Mouse (Mus musculus) heart, embryonic 12.5 days (tissue): Measurements from ENCODE around the gene Fads6. TPM values are rescaled to one million over a fixed set of nuclear protein-coding genes. Genes with fewer than 3 reads are reported as not detected.
A peak's percentile ranks its signal among the peaks of the same experiment; 100 is the strongest.

Source experiments
- ATAC-seq: fragments of 200-750 bp; cut with Nextera tagmentation; 2 replicates; pipeline ENCODE4 v1.8.0; 2017; ENCODE audit warnings: moderate TSS enrichment, moderate library complexity; ENCODE audit not compliant: insufficient number of reproducible peaks, low FRiP score
- H3K27ac ChIP-seq: fragments of 300-500 bp; sonication (generic); 2 replicates; pipeline ENCODE4 v1.5.1; 2016; ENCODE audit warnings: mild to moderate bottlenecking, moderate library complexity; ENCODE audit not compliant: poor library complexity, severe bottlenecking
- H3K27me3 ChIP-seq: fragments of 300-500 bp; sonication (generic); replicated peaks from 2 replicates; pipeline ENCODE4 v1.6.1; 2016; ENCODE audit warnings: mild to moderate bottlenecking, moderate library complexity
- H3K36me3 ChIP-seq: fragments of 300-500 bp; sonication (generic); 2 replicates; pipeline ENCODE4 v1.6.1; 2016; ENCODE audit warnings: mild to moderate bottlenecking, moderate library complexity
- H3K4me1 ChIP-seq: fragments of 300-500 bp; sonication (generic); replicated peaks from 2 replicates; pipeline ENCODE4 v1.6.1; 2016; ENCODE audit warnings: mild to moderate bottlenecking
- H3K4me2 ChIP-seq: fragments of 300-500 bp; sonication (generic); 2 replicates; pipeline ENCODE4 v1.6.1; 2016; ENCODE audit warnings: mild to moderate bottlenecking, moderate library complexity
- H3K4me3 ChIP-seq: fragments of 300-500 bp; sonication (generic); 2 replicates; pipeline ENCODE4 v1.5.1; 2016; ENCODE audit warnings: mild to moderate bottlenecking
- H3K9ac ChIP-seq: fragments of 300-500 bp; sonication (generic); 2 replicates; pipeline ENCODE4 v1.6.1; 2016; ENCODE audit warnings: mild to moderate bottlenecking, moderate library complexity
- H3K9me3 ChIP-seq: fragments of 300-500 bp; sonication (generic); replicated peaks from 2 replicates; pipeline ENCODE4 v1.6.1; 2016; ENCODE audit warnings: mild to moderate bottlenecking, moderate library complexity
- WGBS: fragments of 180-500 bp; shearing (Covaris S2); methylation state at CpG from one replicate; pipeline ENCODE4 v1.1.7; 2016; 5-methylcytosine and 5-hydroxymethylcytosine counted together
- polyA plus RNA-seq: library from polyadenylated mRNA; unstranded; fragments of >200 nt; fragmentation: Nextera tagmentation; extraction: Ambion mirVana; gene quantifications from 2 replicates; pipeline ENCODE4 v1.2.1, GENCODE M21; 2016

The Fads6 gene
- polyA plus RNA-seq, 1 experiment from 2014 or later, result 0.51 TPM

DNA sequence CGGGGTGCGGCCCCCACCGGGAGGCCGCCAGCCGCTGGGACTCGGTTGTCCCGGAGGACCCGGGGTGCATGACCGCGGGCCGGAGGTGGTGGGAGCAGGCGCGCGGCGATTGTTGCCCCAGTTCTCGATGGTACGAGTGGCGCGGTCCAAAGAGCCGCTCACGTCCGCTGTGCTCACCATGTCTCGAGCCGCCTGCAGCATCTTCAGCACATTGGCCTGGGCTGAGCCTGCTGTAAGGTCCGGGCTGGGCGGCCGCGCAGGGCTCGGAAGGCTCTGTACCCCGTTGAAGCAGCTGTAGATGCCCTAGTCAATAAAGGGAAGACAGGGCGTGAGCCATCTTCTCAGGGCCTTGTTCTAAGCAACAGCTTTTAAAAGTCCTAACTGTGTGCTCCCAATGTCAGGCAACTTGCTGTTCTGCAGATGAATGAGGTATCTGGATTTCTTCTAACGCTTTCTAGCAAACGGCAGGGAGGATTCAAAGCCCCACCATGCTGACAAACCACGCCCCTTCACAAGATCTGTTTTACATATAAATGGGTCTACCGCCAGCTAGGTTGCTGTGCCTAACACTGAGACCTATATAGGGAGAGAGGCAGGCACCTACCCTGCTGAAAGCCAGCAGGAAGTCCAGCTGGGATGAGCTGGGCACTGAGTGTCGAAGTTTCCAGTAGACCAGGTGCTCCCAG, 46.9 kb downstream of the Fads6 start:
- ATAC-seq, result no peak
- 2% methylated on average over 36 of the region's 36 CpGs for WGBS

DNA sequence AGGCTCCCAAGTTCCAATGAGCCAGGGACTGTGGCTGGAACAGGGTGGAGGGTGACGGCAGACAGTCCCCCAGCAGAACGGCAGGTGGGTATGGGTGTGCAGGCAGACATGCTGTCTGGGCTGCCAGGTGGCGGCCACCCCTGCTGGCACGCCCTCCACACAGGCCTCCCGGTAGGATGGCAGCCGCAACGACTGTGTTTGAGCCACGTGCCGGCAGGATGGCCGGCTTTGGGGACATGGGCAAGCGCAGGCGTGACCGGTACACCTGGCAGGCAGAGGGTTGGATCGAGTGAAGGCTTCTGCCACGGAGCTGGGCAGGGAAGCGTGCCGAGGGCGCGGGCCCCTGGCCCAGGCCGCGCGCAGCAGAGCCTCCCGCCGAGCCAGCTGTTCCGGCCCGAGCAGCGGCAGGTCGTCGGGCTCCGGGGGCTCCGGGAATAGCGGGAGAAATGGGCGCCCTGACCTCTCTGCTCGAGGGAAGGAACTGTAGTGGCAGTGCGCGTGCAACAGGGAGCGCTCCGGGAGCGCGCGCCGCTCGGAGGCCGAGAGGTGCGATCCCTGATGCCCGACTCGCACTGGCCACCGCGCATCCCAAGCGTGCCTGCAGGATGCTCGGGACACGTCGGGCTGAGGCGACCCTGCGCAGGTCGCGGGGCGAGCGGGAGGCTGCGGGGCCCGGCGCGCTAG, 47.6 kb downstream of the Fads6 start:
- H3K4me1 ChIP-seq, result peaks cover 26% of the 10 kb centered on the region
- H3K36me3 ChIP-seq, result peaks cover 6% of the 10 kb centered on the region; the same call in 1 of the 2 replicates
- H3K27me3 ChIP-seq, result peaks cover 100% of the 10 kb centered on the region
- peak overlapping the region; percentile 84 for H3K4me2 ChIP-seq
- H3K27ac ChIP-seq, result no peak overlapping the region
- ATAC-seq, result 0 out of 2 replicates have a peak, but pooled peaks have one; percentile 23
- 2% methylated on average over 62 of the region's 63 CpGs for WGBS
- peak overlapping the region; percentile 51 for H3K4me3 ChIP-seq
- H3K9ac ChIP-seq, result peak overlapping the region; percentile 25
- no peaks in the 10 kb centered on the region for H3K9me3 ChIP-seq

More for the DNA sequence above, 46.9 kb downstream of the Fads6 start:
- Histone ChIP-seq H3K36me3 (no peaks in the 10 kb centered on the region), H3K27ac (no peak overlapping the region), H3K4me3 (peak overlapping the region; percentile 51), H3K27me3 (peaks cover 100% of the 10 kb centered on the region), H3K9ac (peak overlapping the region; percentile 25), H3K4me1 (peaks cover 26% of the 10 kb centered on the region), H3K9me3 (no peaks in the 10 kb centered on the region), H3K4me2 (peak overlapping the region; percentile 84)

- Histone ChIP-seq H3K9ac (no peak overlapping the region), H3K9me3 (no peaks in the 10 kb centered on the region), H3K27ac (no peak overlapping the region), H3K4me2 (no peak overlapping the region; the same call in 1 of the 2 replicates), H3K36me3 (peaks cover 19% of the 10 kb centered on the region), H3K4me1 (peaks cover 35% of the 10 kb centered on the region), H3K4me3 (no peak overlapping the region), H3K27me3 (peaks cover 91% of the 10 kb centered on the region)
- no peak for ATAC-seq
- 59% methylated on average over 6 of the region's 6 CpGs for WGBS
These were observed 49.5 kb downstream of the Fads6 start for GRCm38 (mm10) chr11:115247945-115248344.

- Histone ChIP-seq H3K36me3 (peaks cover 19% of the 10 kb centered on the region), H3K27me3 (peaks cover 89% of the 10 kb centered on the region), H3K4me2 (no peak overlapping the region), H3K27ac (no peak overlapping the region), H3K9ac (no peak overlapping the region), H3K4me3 (no peak overlapping the region), H3K4me1 (peaks cover 37% of the 10 kb centered on the region), H3K9me3 (no peaks in the 10 kb centered on the region)
- no peak for ATAC-seq
- WGBS, result 20% methylated on average over 3 of the region's 3 CpGs
These were observed 50.2 kb downstream of the Fads6 start for GRCm38 (mm10) chr11:115247240-115247639.

GRCm38 (mm10) chr11:115246386-115246785, 51.1 kb downstream of the Fads6 start:
- H3K27ac ChIP-seq, result no peak overlapping the region
- H3K27me3 ChIP-seq, result peaks cover 81% of the 10 kb centered on the region
- peaks cover 37% of the 10 kb centered on the region for H3K4me1 ChIP-seq
- H3K9ac ChIP-seq, result no peak overlapping the region
- H3K36me3 ChIP-seq, result peaks cover 19% of the 10 kb centered on the region
- H3K4me2 ChIP-seq, result no peak overlapping the region
- ATAC-seq, result no peak
- WGBS, result 69% methylated on average over 8 of the region's 8 CpGs
- no peaks in the 10 kb centered on the region for H3K9me3 ChIP-seq
- no peak overlapping the region for H3K4me3 ChIP-seq

DNA sequence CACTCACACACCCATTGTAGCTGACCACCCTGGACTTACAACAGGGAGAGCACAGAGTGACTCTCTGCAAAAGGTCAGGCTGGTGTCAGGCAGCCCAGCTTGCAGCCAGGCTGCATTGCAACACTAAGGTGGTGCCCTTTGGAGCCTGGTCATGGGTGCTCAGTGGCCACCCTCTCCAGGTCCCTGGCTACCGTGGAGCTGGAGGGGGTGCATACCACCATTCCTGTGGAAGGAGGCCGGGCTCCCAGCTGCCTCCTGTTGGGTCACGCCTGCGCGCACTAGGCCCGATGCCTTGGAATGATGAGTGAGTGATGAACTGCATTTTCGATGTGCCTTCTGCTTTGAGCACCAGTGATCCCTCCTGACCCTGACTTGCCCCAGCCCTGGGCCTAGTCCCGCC, 52.6 kb downstream of the Fads6 start:
- H3K9ac ChIP-seq, result no peak overlapping the region
- ATAC-seq, result no peak
- no peak overlapping the region for H3K4me3 ChIP-seq
- peaks cover 65% of the 10 kb centered on the region for H3K27me3 ChIP-seq
- peaks cover 19% of the 10 kb centered on the region for H3K36me3 ChIP-seq
- H3K9me3 ChIP-seq, result no peaks in the 10 kb centered on the region
- H3K4me1 ChIP-seq, result peaks cover 30% of the 10 kb centered on the region
- H3K4me2 ChIP-seq, result no peak overlapping the region
- no peak overlapping the region for H3K27ac ChIP-seq
- 79% methylated on average over 8 of the region's 8 CpGs for WGBS

- peaks cover 60% of the 10 kb centered on the region for H3K27me3 ChIP-seq
- peaks cover 28% of the 10 kb centered on the region for H3K4me1 ChIP-seq
- H3K4me3 ChIP-seq, result no peak overlapping the region
- H3K27ac ChIP-seq, result no peak overlapping the region
- H3K4me2 ChIP-seq, result no peak overlapping the region
- peaks cover 19% of the 10 kb centered on the region for H3K36me3 ChIP-seq
- 77% methylated on average over 12 of the region's 12 CpGs for WGBS
- no peaks in the 10 kb centered on the region for H3K9me3 ChIP-seq
- ATAC-seq, result no peak
- H3K9ac ChIP-seq, result no peak overlapping the region
These were observed 53.7 kb downstream of the Fads6 start for GRCm38 (mm10) chr11:115243783-115244182.

GRCm38 (mm10) chr11:115242746-115243145, 54.7 kb downstream of the Fads6 start:
- WGBS, result 58% methylated on average over 3 of the region's 3 CpGs
- H3K4me2 ChIP-seq, result no peak overlapping the region
- H3K36me3 ChIP-seq, result peaks cover 19% of the 10 kb centered on the region
- 0 out of 2 replicates have a peak overlapping the region, but pooled peaks have one; percentile 21 for H3K9ac ChIP-seq
- no peaks in the 10 kb centered on the region for H3K9me3 ChIP-seq
- no peak for ATAC-seq
- H3K4me1 ChIP-seq, result peaks cover 23% of the 10 kb centered on the region
- H3K27me3 ChIP-seq, result peaks cover 56% of the 10 kb centered on the region
- H3K27ac ChIP-seq, result no peak overlapping the region
- no peak overlapping the region for H3K4me3 ChIP-seq

- Histone ChIP-seq H3K36me3 (peaks cover 19% of the 10 kb centered on the region), H3K27me3 (peaks cover 43% of the 10 kb centered on the region), H3K4me3 (no peak overlapping the region), H3K4me1 (peaks cover 17% of the 10 kb centered on the region), H3K9me3 (no peaks in the 10 kb centered on the region), H3K27ac (no peak overlapping the region), H3K4me2 (no peak overlapping the region), H3K9ac (no peak overlapping the region)
- WGBS, result 85% methylated on average over 11 of the region's 11 CpGs
- ATAC-seq, result no peak
These were observed 56.1 kb downstream of the Fads6 start for GRCm38 (mm10) chr11:115241402-115241801.

DNA sequence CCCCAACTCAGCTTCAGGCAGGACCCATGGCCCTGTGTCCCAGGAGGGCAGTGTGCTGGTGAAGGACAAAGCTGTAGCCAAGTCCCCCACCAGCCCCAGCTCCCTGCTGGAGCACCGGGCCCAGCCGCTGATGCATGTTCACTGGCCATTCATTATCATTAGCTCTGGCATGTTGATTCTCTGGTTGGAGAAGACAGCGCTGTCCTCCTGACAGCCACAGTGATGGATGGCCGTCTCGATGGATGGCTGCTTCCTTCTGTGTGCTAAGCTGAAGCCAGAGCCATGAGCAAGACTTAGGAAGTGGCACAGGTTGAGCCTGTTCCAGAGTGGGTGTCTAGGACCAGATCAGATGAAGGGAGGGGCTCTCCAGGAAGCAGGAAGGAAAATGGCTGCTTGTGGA, 60.9 kb downstream of the Fads6 start:
- H3K36me3 ChIP-seq, result no peaks in the 10 kb centered on the region
- ATAC-seq, result no peak
- no peak overlapping the region for H3K4me3 ChIP-seq
- H3K27ac ChIP-seq, result no peak overlapping the region
- peaks cover 28% of the 10 kb centered on the region for H3K27me3 ChIP-seq
- H3K9ac ChIP-seq, result no peak overlapping the region
- 24% methylated on average over 5 of the region's 5 CpGs for WGBS
- no peaks in the 10 kb centered on the region for H3K9me3 ChIP-seq
- H3K4me1 ChIP-seq, result peaks cover 46% of the 10 kb centered on the region
- H3K4me2 ChIP-seq, result no peak overlapping the region

DNA sequence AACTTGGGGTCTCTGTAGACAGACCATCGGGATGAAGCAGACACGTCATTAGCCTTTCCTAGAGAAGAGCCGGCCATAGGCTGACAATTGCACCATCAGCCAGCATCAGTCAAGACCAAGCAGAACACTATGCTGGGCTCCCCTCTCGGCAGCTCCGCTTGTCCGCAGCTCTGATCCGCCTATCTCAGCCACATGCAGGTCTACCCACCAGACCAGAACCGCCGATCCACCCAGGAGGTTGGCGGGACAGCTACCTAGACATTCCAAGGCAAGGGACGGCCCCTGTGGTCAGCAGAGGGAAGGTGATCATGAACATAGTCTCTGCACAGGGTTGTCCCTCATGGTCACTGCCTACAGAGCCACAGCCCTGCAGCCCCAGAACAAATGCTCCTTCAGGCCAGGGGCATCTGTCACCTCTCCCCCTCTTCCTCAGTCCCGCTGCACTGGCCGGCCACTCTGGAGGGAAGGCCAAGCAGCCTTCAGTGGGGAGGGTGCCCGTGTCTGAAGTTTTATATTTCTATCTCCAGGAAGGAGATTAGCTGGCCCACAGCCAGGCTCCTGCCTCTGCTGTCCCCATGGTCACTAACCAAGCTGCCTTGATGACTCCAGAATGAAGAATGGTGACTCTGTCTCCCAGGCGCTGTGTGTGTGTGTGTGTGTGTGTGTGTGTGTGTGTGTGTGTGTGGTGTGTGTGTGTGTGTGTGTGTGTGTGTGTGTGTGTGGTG, 63.0 kb downstream of the Fads6 start:
- Histone ChIP-seq H3K9ac (no peak overlapping the region), H3K4me1 (peaks cover 63% of the 10 kb centered on the region), H3K36me3 (no peaks in the 10 kb centered on the region), H3K9me3 (no peaks in the 10 kb centered on the region), H3K27me3 (peaks cover 33% of the 10 kb centered on the region), H3K4me2 (no peak overlapping the region), H3K27ac (no peak overlapping the region), H3K4me3 (no peak overlapping the region)
- ATAC-seq, result peak; percentile 51; the same call in 1 of the 2 replicates
- 56% methylated on average over 15 of the region's 15 CpGs for WGBS
